Mouse (Mus musculus) ES-Bruce4 (cell line): ENCODE measurements around the gene Rprd2.

ENCODE experiments used
- CTCF ChIP-seq: IDR thresholded peaks from one replicate; pipeline ENCODE4 v1.8.1; 2011; ENCODE audit warnings: low read depth, low read length
- EP300 ChIP-seq: IDR thresholded peaks from 2 replicates; pipeline ENCODE4 v1.6.1; 2011; ENCODE audit warnings: low read depth, low read length; ENCODE audit not compliant: insufficient read depth
- POLR2A ChIP-seq: IDR thresholded peaks from one replicate; pipeline ENCODE4 v1.8.1; 2011; ENCODE audit warnings: low read length; ENCODE audit not compliant: insufficient read depth

DNA sequence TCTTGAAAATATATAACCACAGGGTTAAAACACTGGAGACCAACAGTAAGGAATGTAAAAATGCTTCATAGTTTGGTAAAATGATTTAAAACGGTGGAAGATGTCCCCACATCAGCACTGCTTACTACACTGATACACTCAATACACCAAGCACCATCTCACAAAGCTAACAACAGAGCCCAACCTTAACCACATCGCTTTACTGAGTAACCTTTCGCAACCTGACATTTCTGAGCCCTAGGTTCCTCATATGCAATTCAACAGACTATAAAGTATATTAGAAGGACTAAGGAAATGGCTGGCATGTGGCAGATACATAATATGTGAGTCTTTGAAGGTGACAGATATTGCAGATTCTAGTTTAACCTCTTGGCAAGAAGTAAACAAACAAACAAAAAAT is 2.0 kb downstream of the Rprd2 start:
- TF ChIP-seq POLR2A (no peak), CTCF (no peak), EP300 (no peak)
